15 mouse cellular contexts compared by ENCODE assay signal in genomic region chr2:46242806-46243205, GRCm38 (mm10).
DNase-seq lines count a peak whose midpoint lies in the region; ATAC-seq lines count a peak whose summit lies in the region.
"Had no signal": no experiment of that assay in that cellular context is flagged by ENCODE, and none has a peak within 500 bp of the region (broad histone marks: within the 10 kb centered on the region; RNA-seq: fewer than 3 reads in every experiment).

No protein-coding gene starts in this region.

- DNase-seq in hindbrain, embryonic 10.5 days (ENCODE audit: low spot score): no peak
- peak; percentile 21 to 31 for DNase-seq in right cerebral cortex, postnatal 10 days (ENCODE audit: low spot score in 2 of 2)
- no peak for DNase-seq in right cerebral cortex, postnatal 4 days
- DNase-seq in thymus, adult 18-20 months: no peak
- no peak for DNase-seq in urinary bladder, postnatal 36 days (ENCODE audit: low spot score in 2 of 2)
- no peak for DNase-seq in kidney, adult 11 months
- DNase-seq: gastrocnemius, postnatal 36 days; kidney, postnatal 36 days; liver, embryonic 13.5 days; lung, postnatal 10 days; spleen, adult 18-20 months had no signal

- no peak overlapping the region for H3K9ac ChIP-seq in hindbrain, embryonic 12.5 days
- no peak overlapping the region for H3K9ac ChIP-seq in hindbrain, embryonic 15.5 days
- H3K9ac ChIP-seq: intestine, embryonic 15.5 days; liver, embryonic 13.5 days had no signal

- H3K27ac ChIP-seq in hindbrain, embryonic 12.5 days: no peak overlapping the region
- H3K27ac ChIP-seq in hindbrain, embryonic 10.5 days: no peak overlapping the region
- H3K27ac ChIP-seq in hindbrain, embryonic 15.5 days (replicated peaks): no peak overlapping the region
- H3K27ac ChIP-seq: intestine, embryonic 15.5 days; liver, embryonic 13.5 days had no signal

- no peaks in the 10 kb centered on the region for H3K4me1 ChIP-seq in hindbrain, embryonic 12.5 days
- H3K4me1 ChIP-seq in hindbrain, embryonic 10.5 days (replicated peaks): no peaks in the 10 kb centered on the region
- H3K4me1 ChIP-seq in hindbrain, embryonic 15.5 days (replicated peaks): no peaks in the 10 kb centered on the region
- H3K4me1 ChIP-seq: intestine, embryonic 15.5 days; liver, embryonic 13.5 days had no signal

- peak; percentile 69 for ATAC-seq in hindbrain, embryonic 12.5 days (ENCODE audit: low FRiP score)
- ATAC-seq in hindbrain, embryonic 15.5 days (ENCODE audit: low FRiP score, low read depth): peak; percentile 61; the same call in 1 of the 2 replicates
- ATAC-seq: CD4-positive, CD25-positive, alpha-beta regulatory T cell, adult 4 months; intestine, embryonic 15.5 days had no signal

- H3K27me3 ChIP-seq in hindbrain, embryonic 12.5 days: no peaks in the 10 kb centered on the region
- no peaks in the 10 kb centered on the region for H3K27me3 ChIP-seq in hindbrain, embryonic 10.5 days (ENCODE audit: insufficient read depth, poor library complexity, severe bottlenecking)
- no peaks in the 10 kb centered on the region for H3K27me3 ChIP-seq in hindbrain, embryonic 15.5 days
- H3K27me3 ChIP-seq: intestine, embryonic 15.5 days; liver, embryonic 13.5 days had no signal

- no peak overlapping the region for H3K4me2 ChIP-seq in hindbrain, embryonic 12.5 days (replicated peaks)
- no peak overlapping the region for H3K4me2 ChIP-seq in hindbrain, embryonic 15.5 days
- H3K4me2 ChIP-seq: intestine, embryonic 15.5 days; liver, embryonic 13.5 days had no signal

- no peaks in the 10 kb centered on the region for H3K9me3 ChIP-seq in hindbrain, embryonic 12.5 days (replicated peaks)
- no peaks in the 10 kb centered on the region for H3K9me3 ChIP-seq in hindbrain, embryonic 10.5 days
- no peaks in the 10 kb centered on the region for H3K9me3 ChIP-seq in hindbrain, embryonic 15.5 days
- H3K9me3 ChIP-seq: intestine, embryonic 15.5 days; liver, embryonic 13.5 days had no signal

- H3K4me3 ChIP-seq in hindbrain, embryonic 12.5 days: no peak overlapping the region
- H3K4me3 ChIP-seq in hindbrain, embryonic 10.5 days: no peak overlapping the region
- no peak overlapping the region for H3K4me3 ChIP-seq in hindbrain, embryonic 15.5 days
- H3K4me3 ChIP-seq: intestine, embryonic 15.5 days; liver, embryonic 13.5 days had no signal

- no peaks in the 10 kb centered on the region for H3K36me3 ChIP-seq in hindbrain, embryonic 12.5 days
- no peaks in the 10 kb centered on the region for H3K36me3 ChIP-seq in hindbrain, embryonic 10.5 days
- H3K36me3 ChIP-seq in hindbrain, embryonic 15.5 days: no peaks in the 10 kb centered on the region
- H3K36me3 ChIP-seq: intestine, embryonic 15.5 days; liver, embryonic 13.5 days had no signal

Comparison
In these comparisons a context has a peak if more than half of its experiments do, and no peak if none do; other contexts are left out.
1. DNase-seq: peak in right cerebral cortex, postnatal 10 days (2 of 2); none in hindbrain, embryonic 10.5 days (single experiment), right cerebral cortex, postnatal 4 days (single experiment), thymus, adult 18-20 months (0 of 2), urinary bladder, postnatal 36 days (0 of 2) and kidney, adult 11 months (single experiment).